Mouse (Mus musculus) cerebellum, adult 2 months (tissue): ENCODE measurements at regions not wholly inside any gene's neighbourhood (a gene's known extent, or its start where the extent isn't known, plus 50 kb on each side); places are given as distances from the start of the nearest gene placed in this dataset.

Experiments
- CTCF ChIP-seq: fragments of 200-500 bp; IDR thresholded peaks from 2 replicates; pipeline ENCODE4 v1.5.1; 2011; ENCODE audit warnings: low read depth, mild to moderate bottlenecking, control low read depth, low read length, moderate library complexity, borderline replicate concordance; ENCODE audit not compliant: insufficient read depth
- POLR2A ChIP-seq: fragments of 200-500 bp; IDR thresholded peaks from 2 replicates; pipeline ENCODE4 v1.6.1; 2011; ENCODE audit warnings: low read length, control low read depth, borderline replicate concordance; ENCODE audit not compliant: insufficient read depth

GRCm38 (mm10) chr5:54200587-54200986, 202.3 kb downstream of the Stim2 start:
- TF ChIP-seq CTCF (no peak), POLR2A (no peak)
